Mouse (Mus musculus) CD4-positive, CD25-positive, alpha-beta regulatory T cell, adult 4 months (primary cell): ENCODE measurements around the gene Zfp758. TPM values are rescaled to one million over a fixed set of nuclear protein-coding genes. Genes with fewer than 3 reads are reported as not detected.
"Not testable (repeated sequence)": the region's sequence is repeated elsewhere in the genome, so short reads cannot be mapped to it uniquely, and the experiment has no call there.

Source experiments
- ATAC-seq: one replicate; pipeline ENCODE4 v1.8.0; 2017
- polyA plus RNA-seq, 2 experiments: library from polyadenylated mRNA; unstranded; fragments of 100-300 nt; shearing (Covaris generic); gene quantifications; one replicate each; pipeline ENCODE4 v1.2.1; 2017

Gene Zfp758
- 10 to 100 TPM; 15.6 to 16.3 TPM for polyA plus RNA-seq

DNA sequence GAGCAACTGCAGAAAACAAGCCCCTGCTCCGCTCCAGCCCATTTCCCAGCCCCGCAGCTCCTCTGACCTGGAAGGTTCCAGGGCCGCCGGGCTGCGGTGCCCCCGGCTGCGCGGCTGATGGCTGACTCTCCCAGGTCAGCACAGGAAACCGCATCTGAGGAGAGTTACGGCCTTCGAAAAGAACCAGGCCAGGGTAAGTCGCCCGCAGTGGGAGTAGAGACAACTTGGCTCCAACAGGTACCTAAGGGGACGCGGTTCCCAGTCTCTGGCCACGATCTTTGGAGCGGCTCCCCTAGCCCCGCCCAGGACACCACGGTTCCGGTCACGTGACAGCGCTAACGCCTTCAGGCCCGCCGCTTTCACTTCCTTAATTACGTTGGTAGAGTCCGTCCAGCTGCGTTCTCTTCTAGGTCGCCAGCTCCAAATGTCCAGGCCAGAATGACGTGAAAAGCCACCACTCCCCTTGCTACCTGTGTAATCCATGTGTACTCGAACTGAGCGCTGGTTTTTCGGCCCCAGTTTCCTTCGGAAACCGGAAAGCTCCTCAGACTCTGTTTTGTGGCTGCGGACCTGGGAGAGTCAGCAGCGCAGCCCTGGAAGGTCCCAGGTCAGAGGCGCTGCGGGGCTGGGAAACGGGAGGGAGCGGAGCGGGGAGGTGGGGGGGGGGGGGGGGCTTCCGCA is at the start of gene Zfp758, which contains the start of gene Zfp944:
Zfp758 (plus strand) TSS at position 353 of the 681 bp plus-strand sequence.
Zfp944 (minus strand) TSS at position 300 of the 681 bp plus-strand sequence.
- peak; percentile 90 for ATAC-seq

DNA sequence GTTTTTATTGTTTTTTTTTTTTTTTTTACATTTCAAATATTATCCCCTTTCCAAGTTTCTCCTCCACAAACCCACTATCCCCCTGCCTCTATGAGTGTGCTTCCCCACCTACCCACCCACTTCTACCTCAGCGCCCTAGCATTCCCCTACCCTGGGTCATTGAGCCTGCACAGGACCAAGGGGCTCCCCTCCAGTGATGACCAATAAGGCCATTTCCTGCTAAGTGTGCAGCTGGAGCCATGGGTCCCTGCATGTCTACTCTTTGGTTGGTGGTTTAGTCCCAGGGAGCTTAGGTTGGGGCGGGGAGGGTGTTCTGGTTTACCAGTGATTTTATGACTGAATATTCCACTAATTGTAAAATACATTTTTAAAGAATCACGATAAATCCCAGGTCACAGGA is 47.0 kb upstream of the Zfp758 start:
- ATAC-seq: peak; percentile 12

DNA sequence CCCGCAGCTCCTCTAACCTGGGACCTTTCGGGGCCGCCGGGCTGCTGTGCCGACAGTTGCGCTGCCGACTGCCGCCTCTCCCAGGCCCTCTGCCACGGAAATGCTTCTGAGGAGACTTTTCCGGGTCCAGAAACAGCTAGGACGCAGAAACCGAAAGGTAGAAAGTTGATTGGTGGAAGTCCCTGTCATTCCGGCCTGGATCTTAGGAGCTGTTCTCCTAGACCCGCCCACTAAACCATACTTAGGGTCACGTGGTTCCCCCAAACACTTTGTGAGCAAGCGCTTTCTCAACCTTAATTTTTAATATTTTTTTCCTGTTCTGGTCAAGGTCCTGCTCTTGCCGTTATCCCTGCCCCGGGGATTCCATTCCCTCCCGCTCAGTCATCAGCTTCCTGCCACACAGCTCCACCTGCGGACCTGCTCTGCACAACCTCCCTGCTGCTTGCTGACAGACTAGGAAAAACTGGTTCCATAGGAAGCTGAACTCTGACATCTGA is 46.5 kb upstream of the Zfp758 start, which contains the start of gene CT030661.1:
CT030661.1 (minus strand) TSS at position 108 of the 497 bp plus-strand sequence.
- ATAC-seq: peak; percentile 97

DNA sequence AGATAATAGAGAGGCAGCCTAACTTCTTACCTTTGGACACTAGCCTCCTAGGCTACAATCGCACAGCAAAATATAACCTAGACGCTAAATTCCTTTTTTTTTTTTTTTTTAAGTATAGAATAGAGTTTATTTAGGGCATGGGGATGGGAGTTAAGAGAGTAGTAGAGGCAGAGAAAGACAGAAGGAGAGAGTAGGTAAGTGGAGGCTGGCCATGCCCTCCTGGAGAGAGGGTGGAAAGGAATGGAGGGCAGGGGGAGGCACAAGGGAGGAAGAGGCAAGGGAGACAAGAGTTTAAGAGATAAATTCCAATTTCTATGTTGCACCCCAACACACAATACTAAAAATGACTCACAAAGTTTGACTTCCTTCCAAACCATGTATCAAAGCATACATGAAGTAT is 46.0 kb upstream of the Zfp758 start:
- ATAC-seq: not testable (repeated sequence)

DNA sequence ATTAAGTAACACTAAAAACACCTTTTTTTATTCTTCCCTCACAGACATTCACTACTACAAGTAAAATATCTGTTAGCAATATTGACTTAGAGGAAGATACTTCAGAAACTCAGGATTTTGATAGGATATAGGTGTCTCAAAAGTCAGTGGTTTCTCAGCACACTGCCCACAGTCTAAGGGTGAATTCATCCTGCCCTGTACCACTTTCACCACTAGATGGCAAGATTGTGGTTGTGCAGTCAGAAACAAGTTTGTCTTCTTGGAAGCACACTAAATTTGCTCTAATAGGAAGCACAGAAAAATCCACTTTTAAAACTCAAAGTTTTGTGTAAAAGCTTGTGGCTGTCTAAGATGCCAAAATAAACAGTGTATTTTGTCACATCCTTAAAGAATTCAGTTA is 8.5 kb upstream of the Zfp758 start:
- peak; percentile 98 for ATAC-seq

DNA sequence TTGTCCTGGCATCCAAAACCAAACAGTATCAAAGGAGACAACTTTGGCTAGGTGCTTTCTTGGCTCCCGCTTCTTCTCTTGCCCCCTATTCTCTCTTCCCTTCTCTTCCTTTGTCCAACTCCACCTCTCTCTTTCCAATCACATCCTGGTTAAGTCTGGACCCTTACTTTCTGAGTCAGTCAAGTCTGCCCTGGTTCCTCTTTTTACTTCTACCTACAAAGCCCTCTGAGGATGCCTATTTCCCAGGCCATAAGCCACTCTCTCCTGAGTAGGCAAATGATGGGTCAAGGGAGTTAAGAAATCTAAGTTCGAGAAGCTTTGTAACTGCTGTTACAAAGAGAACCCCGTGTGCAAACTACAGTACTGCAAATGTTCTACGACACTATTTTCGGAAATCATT is 681 bp upstream of the Zfp758 start:
- ATAC-seq: no peak

DNA sequence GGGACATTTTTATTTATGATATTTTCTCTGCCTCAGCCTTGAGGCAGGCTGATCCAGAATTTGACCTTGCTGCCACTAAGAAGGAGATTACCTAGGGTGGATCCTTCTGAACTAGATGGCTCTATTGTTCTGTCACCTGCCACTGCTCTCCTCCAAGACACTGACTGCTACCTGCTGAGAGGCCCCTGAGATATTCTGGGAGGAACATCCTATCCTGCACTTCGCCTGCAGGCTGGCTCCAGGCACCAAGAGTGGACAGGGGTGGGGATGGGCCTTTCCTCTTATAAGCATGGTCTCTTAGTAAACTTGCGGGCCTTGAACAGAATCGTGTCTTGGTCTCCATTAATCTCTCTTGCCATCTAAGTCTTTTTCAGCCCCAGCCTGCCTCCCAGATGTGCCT is 2.6 kb downstream of the Zfp758 start:
- ATAC-seq: no peak

DNA sequence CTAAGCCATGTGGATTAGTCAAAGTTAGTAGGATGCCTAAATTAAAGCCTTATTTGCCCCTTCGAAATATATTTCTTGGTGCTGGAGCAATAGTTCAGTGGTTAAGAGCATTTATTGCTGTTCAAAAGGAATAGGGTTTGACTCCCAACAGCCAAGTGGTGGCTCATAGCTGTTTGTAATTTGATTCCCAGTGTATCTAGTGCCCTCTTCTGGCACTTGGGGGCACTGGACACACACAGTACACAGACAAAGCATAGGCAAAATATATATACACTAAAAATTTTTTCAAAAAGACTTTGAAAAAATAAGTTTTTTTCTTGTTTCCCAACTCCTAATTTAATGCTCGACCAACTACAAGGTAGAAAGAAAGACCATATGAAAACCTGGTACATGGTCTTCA is 49.5 kb downstream of the Zfp758 start:
- peak; percentile 91 for ATAC-seq

DNA sequence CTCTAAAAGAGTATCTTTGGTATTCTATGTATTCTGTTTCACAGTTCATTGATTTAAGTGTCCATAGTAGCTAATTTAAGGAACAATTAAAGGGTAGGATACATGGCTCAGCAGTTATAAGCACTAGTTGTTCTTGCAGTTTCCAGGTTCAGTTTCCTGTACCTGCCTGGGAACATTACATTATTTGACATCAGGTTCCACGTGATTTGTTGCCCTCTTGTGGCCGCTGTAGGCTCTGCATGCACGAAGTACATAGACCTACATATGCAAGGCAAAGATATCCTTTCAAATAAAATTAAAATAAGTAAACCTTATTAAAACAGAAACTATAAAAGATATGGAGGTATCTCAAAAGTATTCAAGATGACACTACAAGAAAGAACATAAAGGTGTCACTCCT is 56.3 kb downstream of the Zfp758 start:
- peak; percentile 99 for ATAC-seq

DNA sequence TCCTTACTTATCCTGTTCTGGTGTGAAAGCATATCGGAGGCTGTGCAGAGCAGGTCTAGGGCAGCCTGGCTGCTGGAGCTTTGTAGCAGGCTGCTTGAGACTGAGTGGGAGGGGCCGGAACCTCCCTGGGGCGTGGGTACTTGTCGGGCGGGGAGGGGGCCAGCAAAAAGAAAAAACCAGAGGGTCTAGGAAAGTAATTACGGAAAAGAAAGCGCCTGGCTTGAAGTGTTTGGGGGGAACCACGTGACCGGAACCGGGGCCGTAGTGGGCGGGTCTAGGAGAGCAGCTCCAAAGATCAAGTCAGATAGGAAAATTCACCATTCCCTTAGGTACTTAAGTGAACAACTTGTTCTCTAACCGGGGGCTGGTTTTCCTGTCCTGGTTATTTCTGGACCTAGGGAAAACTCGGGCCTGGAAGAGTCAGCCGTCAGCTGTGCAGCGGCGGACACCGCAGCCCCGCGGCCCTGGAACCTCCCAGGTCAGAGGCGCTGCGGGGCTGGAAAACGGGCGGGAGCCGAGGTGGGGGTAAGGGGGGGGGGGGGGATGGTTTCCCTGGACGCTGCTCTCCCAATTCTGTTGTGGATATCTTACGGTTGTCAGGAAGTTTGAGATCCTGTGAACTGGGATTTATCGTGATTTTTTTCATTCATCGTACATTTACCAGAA is 62.8 kb downstream of the Zfp758 start, which contains the start of gene Zfp946:
Zfp946 (plus strand) TSS at position 271 of the 666 bp plus-strand sequence.
- peak; percentile 83 for ATAC-seq

DNA sequence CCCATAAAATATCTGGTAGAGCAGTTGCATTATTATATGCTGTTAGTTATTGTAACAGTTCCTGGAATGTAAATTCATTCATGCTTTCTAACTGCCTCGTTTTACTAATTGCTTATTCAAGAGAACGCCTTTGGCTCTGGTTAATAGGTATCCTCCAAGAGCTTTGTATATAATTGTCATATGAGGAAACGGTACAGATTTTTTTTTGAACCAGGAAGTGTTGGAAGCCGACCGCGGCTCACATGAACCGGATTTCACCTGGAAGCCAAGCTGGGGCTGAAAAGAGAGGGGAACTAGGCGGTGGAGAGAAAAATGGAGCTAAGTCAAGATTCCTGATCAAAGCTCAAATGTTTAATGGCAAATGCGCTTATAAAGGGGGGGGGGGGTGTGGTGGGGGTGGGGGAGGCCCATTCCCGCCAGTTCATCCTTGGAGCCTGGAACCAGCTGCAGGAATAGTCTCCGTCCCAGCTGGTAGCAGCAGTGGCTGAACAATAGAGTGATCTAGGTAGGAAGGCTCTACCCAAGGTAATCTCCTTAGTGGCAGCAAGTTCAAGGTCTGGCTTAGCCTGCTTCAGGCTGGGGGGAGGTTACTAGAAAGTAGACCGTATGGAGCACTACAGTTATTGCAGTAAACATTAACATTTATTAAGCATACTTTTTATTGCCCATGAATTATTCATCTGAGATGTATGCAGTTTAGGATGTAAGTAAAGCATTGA is 63.5 kb downstream of the Zfp758 start:
- ATAC-seq: peak; percentile 22

Other genes with a start within 250 kb of the Zfp758 start
- 1 to 10 TPM; 2.2 to 2.6 TPM for gene Zfp947, start 195.3 kb upstream of the Zfp758 start, polyA plus RNA-seq
- 1 to 10 TPM; 5.2 to 5.7 TPM for gene Zfp994, start 135.8 kb upstream of the Zfp758 start, polyA plus RNA-seq
- gene CT030661.1, start 46.6 kb upstream of the Zfp758 start, polyA plus RNA-seq: 10 to 100 TPM; 14.3 to 21.1 TPM
- 10 to 100 TPM; 10.9 to 12.9 TPM for gene Zfp944, start 53 bp upstream of the Zfp758 start, polyA plus RNA-seq
- 1 to 10 TPM; 5.1 TPM for gene Zfp946, start 62.8 kb downstream of the Zfp758 start, polyA plus RNA-seq
- not detected for gene Vmn2r111, start 212.0 kb downstream of the Zfp758 start, polyA plus RNA-seq
- under 1 TPM in 1 of 2 experiments, not detected in 1; 0.09 TPM for gene Vmn2r112, start 239.5 kb downstream of the Zfp758 start, polyA plus RNA-seq